Mouse (Mus musculus) ES-E14 (cell line): ENCODE data around the gene Prickle2.

Experiments
- CHD2 ChIP-seq: IDR thresholded peaks from 2 replicates; pipeline ENCODE4 v1.6.1; 2014; ENCODE audit warnings: mild to moderate bottlenecking, low read depth, low read length, inconsistent platforms
- HCFC1 ChIP-seq: IDR thresholded peaks from 2 replicates; pipeline ENCODE4 v1.6.1; 2012; ENCODE audit warnings: low read length, inconsistent platforms, borderline replicate concordance; ENCODE audit not compliant: insufficient read depth
- MAFK ChIP-seq: IDR thresholded peaks from 2 replicates; pipeline ENCODE4 v1.6.1; 2014; ENCODE audit warnings: mild to moderate bottlenecking, low read depth, low read length, inconsistent platforms; ENCODE audit not compliant: insufficient read depth
- ZC3H11A ChIP-seq: IDR thresholded peaks from 2 replicates; pipeline ENCODE4 v1.6.1; 2012; ENCODE audit warnings: low read depth, mild to moderate bottlenecking, inconsistent platforms, low read length, borderline replicate concordance
- ZNF384 ChIP-seq: IDR thresholded peaks from 2 replicates; pipeline ENCODE4 v1.6.1; 2012; ENCODE audit warnings: low read depth, low read length, inconsistent platforms

DNA sequence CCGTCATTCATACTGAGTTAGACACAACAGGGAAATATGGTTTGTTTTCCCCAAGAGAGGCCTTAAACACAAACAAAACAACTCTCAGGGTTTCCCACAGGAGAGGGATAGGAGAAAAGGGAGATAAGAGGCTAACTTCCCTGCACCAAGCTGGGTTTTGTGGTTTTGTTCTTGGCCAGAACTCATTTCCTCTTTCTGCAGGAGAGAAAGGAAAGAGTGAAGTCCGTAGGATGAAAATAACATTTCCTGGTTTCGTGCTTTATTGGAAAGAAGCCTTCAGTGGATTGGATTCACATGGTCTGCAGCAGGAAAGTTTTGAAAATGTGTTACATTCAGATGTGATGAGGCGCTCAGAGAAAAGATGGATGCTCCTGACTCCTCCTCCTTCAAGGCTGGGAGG, 237.1 kb downstream of the Prickle2 start:
- TF ChIP-seq MAFK (no peak), ZC3H11A (no peak), CHD2 (no peak), HCFC1 (no peak), ZNF384 (no peak)
